Mouse (Mus musculus) lung, adult 18-20 months (tissue): ENCODE data around the gene Recql.
A peak's percentile ranks its signal among the peaks of the same experiment; 100 is the strongest.
"Not testable (repeated sequence)": the region's sequence is repeated elsewhere in the genome, so short reads cannot be mapped to it uniquely, and the experiment has no call there.

ENCODE experiments used
- DNase-seq, 2 experiments: peaks; one replicate each; pipeline ENCODE4 v3.0.0; 2022; ENCODE audit warnings: mixed read lengths in 2 of 2

Recql gene

GRCm38 (mm10) chr6:142363019-142363576 lies 23.8 kb downstream of the Recql start:
- DNase-seq = no peak

GRCm38 (mm10) chr6:142362036-142362435 lies 24.9 kb downstream of the Recql start:
- no peak for DNase-seq

- no peak for DNase-seq
Observed at GRCm38 (mm10) chr6:142357106-142357505, 29.8 kb downstream of the Recql start.

- not testable (repeated sequence) for DNase-seq
Observed at GRCm38 (mm10) chr6:142352099-142352498, 34.8 kb downstream of the Recql start.

GRCm38 (mm10) chr6:142347431-142348385 lies 39.2 kb downstream of the Recql start:
- peak in 1 of 2 experiments; percentile 16 for DNase-seq

GRCm38 (mm10) chr6:142346181-142347110 lies 40.4 kb downstream of the Recql start:
- no peak for DNase-seq

GRCm38 (mm10) chr6:142345440-142346038 lies 41.3 kb downstream of the Recql start, which contains the start of gene Pyroxd1:
Gene Pyroxd1 (plus strand): TSS chr6:142345654.
- DNase-seq = peak; percentile 85 to 86

- peak in 1 of 2 experiments; percentile 28 for DNase-seq
Observed at GRCm38 (mm10) chr6:142343561-142343960, 43.3 kb downstream of the Recql start.

GRCm38 (mm10) chr6:142339576-142339975 lies 47.3 kb downstream of the Recql start:
- no peak for DNase-seq

- DNase-seq = no peak
Observed at GRCm38 (mm10) chr6:142338961-142339360, 47.9 kb downstream of the Recql start.

- no peak for DNase-seq
Observed at GRCm38 (mm10) chr6:142329201-142329600, 57.7 kb downstream of the Recql start.

GRCm38 (mm10) chr6:142326598-142326997 lies 60.3 kb downstream of the Recql start:
- DNase-seq = no peak

- no peak for DNase-seq
Observed at GRCm38 (mm10) chr6:142322881-142323280, 64.0 kb downstream of the Recql start, which contains the start of gene Slco1a5. Gene Slco1a5 (minus strand): TSS chr6:142322981.

GRCm38 (mm10) chr6:142317106-142317505 lies 69.8 kb downstream of the Recql start:
- DNase-seq = no peak

- DNase-seq = no peak
Observed at GRCm38 (mm10) chr6:142314285-142314684, 72.6 kb downstream of the Recql start.

- DNase-seq = no peak
Observed at GRCm38 (mm10) chr6:142305076-142305475, 81.8 kb downstream of the Recql start.
